Mouse (Mus musculus): ENCODE results near the gene Gm773.
"Not testable (repeated sequence)": the region's sequence is repeated elsewhere in the genome, so short reads cannot be mapped to it uniquely, and the experiment has no call there.

Gene Gm773

DNA sequence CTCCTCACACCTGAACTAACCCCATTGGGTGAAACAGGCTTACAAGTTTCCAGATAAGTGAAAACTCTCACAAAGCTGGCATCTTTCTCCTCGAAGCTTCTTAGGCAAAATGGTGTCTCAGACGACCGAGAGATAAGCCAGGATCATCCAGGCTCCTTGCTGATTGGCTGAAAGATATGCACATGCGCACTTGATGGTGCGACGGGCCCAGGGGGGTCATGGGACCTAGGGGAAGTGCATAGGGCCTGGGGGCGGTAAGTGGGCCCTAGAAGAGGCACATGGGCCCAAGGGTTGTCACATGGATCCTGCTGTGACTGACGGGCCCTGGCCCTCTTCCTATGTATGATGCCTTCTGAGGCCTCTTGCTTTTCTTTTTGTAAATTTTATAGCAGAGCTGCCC, at the start of gene Gm773:
Gene Gm773, minus strand, starts transcription at position 111 of the 400 bp plus-strand sequence.
- DNase-seq (ENCODE audit: inconsistent age in 2 of 2, low spot score in 1 of 2) = peak in 1 of 2 experiments; percentile 7

- DNase-seq (ENCODE audit: inconsistent age in 2 of 2, low spot score in 1 of 2) = not testable (repeated sequence)
Measured at GRCm38 (mm10) chrX:56186449-56186848, 26.2 kb downstream of the Gm773 start.

GRCm38 (mm10) chrX:56151396-56151795, 61.3 kb downstream of the Gm773 start:
- no peak for DNase-seq (ENCODE audit: inconsistent age in 2 of 2, low spot score in 1 of 2)
